Mouse (Mus musculus) hindbrain, embryonic 15.5 days (tissue): ENCODE measurements at regions not wholly inside any gene's neighbourhood (a gene's known extent, or its start where the extent isn't known, plus 50 kb on each side); places are given as distances from the start of the nearest gene placed in this dataset.

Source experiments
- ATAC-seq: fragments of 200-750 bp; cut with Nextera tagmentation; 2 replicates; pipeline ENCODE4 v1.8.0; 2017; ENCODE audit warnings: low read depth, moderate number of reproducible peaks, moderate TSS enrichment; ENCODE audit not compliant: low FRiP score
- H3K27ac ChIP-seq: fragments of 300-500 bp; sonication (generic); replicated peaks from 2 replicates; pipeline ENCODE4 v1.5.1; 2015; ENCODE audit warnings: mild to moderate bottlenecking, inconsistent platforms
- H3K27me3 ChIP-seq: fragments of 300-500 bp; sonication (generic); 2 replicates; pipeline ENCODE4 v1.6.1; 2015; ENCODE audit warnings: control low read depth, inconsistent platforms
- H3K36me3 ChIP-seq: fragments of 300-500 bp; sonication (generic); 2 replicates; pipeline ENCODE4 v1.6.1; 2015; ENCODE audit warnings: control low read depth, inconsistent platforms
- H3K4me1 ChIP-seq: fragments of 300-500 bp; sonication (generic); replicated peaks from 2 replicates; pipeline ENCODE4 v1.6.1; 2015; ENCODE audit warnings: control low read depth, inconsistent platforms
- H3K4me2 ChIP-seq: fragments of 300-500 bp; sonication (generic); 2 replicates; pipeline ENCODE4 v1.6.1; 2015; ENCODE audit warnings: moderate library complexity, mild to moderate bottlenecking, inconsistent platforms
- H3K4me3 ChIP-seq: fragments of 300-500 bp; sonication (generic); 2 replicates; pipeline ENCODE4 v1.5.1; 2015; ENCODE audit warnings: mild to moderate bottlenecking, inconsistent platforms
- H3K9ac ChIP-seq: fragments of 300-500 bp; sonication (generic); 2 replicates; pipeline ENCODE4 v1.6.1; 2015; ENCODE audit warnings: inconsistent platforms
- H3K9me3 ChIP-seq: fragments of 300-500 bp; sonication (generic); 2 replicates; pipeline ENCODE4 v1.6.1; 2016; ENCODE audit warnings: control low read depth, inconsistent platforms
- WGBS: fragments of 180-500 bp; shearing (Covaris S2); methylation state at CpG from one replicate; pipeline ENCODE4 v1.1.7; 2015; 5-methylcytosine and 5-hydroxymethylcytosine counted together

DNA sequence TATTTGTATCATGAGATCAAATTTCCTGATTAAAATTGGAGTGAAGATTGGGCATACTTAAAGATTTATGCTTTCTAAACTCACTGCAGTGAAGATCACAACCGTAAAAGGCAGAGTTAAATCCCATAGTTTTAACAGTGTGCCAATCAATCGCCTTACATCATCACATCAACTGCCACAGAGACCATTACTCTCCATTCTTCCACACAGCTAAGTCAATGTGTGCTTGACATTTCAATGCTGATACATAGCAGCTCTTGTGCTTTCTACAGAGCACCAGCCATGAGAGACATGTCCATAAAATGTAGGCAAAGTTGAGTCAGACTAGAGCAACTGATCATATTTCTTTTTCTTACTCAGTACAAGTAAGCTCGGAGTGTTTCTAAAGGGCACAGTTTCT, 530.9 kb upstream of the Gje1 start:
- Histone ChIP-seq H3K9me3 (no peaks in the 10 kb centered on the region), H3K4me3 (no peak overlapping the region), H3K27me3 (no peaks in the 10 kb centered on the region), H3K27ac (no peak overlapping the region), H3K36me3 (no peaks in the 10 kb centered on the region), H3K9ac (no peak overlapping the region), H3K4me2 (no peak overlapping the region), H3K4me1 (no peaks in the 10 kb centered on the region)
- no peak for ATAC-seq
- WGBS, result 89% methylated on average over 3 of the region's 3 CpGs

DNA sequence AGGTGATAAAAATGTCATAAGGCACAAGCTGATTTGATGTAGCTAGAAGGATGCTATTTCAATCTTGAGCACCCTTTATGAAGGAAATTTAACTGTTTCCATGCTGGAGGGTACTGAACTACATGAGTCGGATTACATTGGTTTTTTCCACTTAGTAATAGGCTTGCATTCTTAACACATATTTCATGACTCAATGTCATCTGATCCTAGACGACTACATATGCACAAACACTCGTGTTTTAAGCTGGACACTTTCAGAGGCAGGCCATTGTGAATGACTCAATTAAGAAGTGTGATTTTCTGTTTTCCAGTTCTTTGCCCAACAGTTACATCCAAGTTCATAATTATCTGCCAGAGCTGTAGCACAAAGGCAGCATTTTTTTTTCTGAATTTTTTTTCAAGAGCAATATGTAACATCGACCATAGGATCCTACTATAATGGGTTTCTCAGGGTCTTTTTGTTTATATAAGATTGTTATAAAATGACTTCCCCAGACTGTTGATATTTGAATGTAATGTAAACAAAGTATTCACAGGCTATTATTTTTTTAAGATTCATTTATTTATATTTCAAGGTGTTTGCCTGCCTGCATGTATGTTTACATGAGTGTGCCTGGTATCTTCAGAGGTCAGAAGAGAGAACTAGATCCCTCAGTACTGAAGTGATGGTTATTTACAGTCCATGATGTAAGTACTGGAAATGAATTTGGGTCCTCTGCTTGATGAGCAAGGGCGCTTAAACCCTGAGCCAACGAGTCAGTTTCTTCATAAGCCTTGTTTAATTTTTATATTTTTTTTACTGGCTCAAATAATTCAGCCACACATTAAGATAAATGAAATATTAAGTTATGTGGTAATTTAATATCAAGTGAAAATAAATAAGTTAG, 526.6 kb upstream of the Gje1 start:
- Histone ChIP-seq H3K36me3 (no peaks in the 10 kb centered on the region), H3K9ac (no peak overlapping the region), H3K4me1 (no peaks in the 10 kb centered on the region), H3K9me3 (no peaks in the 10 kb centered on the region), H3K27ac (no peak overlapping the region), H3K4me3 (no peak overlapping the region), H3K27me3 (no peaks in the 10 kb centered on the region), H3K4me2 (no peak overlapping the region)
- no peak for ATAC-seq
- WGBS, result 78% methylated on average over 6 of the region's 6 CpGs

GRCm38 (mm10) chr10:15243460-15243859, 525.4 kb upstream of the Gje1 start:
- H3K27me3 ChIP-seq, result no peaks in the 10 kb centered on the region
- H3K4me3 ChIP-seq, result no peak overlapping the region
- ATAC-seq, result no peak
- H3K4me2 ChIP-seq, result no peak overlapping the region
- no peak overlapping the region for H3K9ac ChIP-seq
- no peaks in the 10 kb centered on the region for H3K9me3 ChIP-seq
- H3K4me1 ChIP-seq, result no peaks in the 10 kb centered on the region
- H3K27ac ChIP-seq, result no peak overlapping the region
- WGBS, result 84% methylated on average over 2 of the region's 2 CpGs
- no peaks in the 10 kb centered on the region for H3K36me3 ChIP-seq

- no peak for ATAC-seq
- 89% methylated on average over 3 of the region's 3 CpGs for WGBS
- H3K27ac ChIP-seq, result no peak overlapping the region
Observed at GRCm38 (mm10) chr10:15218883-15219282, 500.9 kb upstream of the Gje1 start.

DNA sequence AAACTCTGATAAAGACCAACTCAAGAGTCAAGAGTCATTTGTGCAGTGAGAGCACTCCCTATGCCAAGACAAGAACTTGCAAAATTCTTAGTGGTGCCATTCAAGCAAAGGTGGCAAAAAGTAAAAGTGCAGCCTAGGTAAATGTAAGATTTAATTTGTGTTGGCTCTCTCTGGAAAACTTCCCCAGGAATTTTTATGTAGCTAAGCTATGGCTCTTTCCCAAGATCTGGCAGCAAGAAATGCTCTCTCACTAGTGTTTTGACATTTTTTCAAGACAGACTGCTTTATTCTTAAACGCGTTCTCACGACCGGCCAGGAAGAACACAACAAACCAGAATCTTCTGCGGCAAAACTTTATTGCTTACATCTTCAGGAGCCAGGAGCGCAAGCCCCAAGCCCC, 461.6 kb upstream of the Gje1 start:
- no peak overlapping the region for H3K4me3 ChIP-seq
- 98% methylated on average over 6 of the region's 6 CpGs for WGBS

More at GRCm38 (mm10) chr10:15218883-15219282, 500.9 kb upstream of the Gje1 start:
- Histone ChIP-seq H3K4me3 (no peak overlapping the region), H3K4me2 (no peak overlapping the region), H3K9ac (no peak overlapping the region), H3K4me1 (no peaks in the 10 kb centered on the region), H3K9me3 (no peaks in the 10 kb centered on the region), H3K36me3 (no peaks in the 10 kb centered on the region), H3K27me3 (no peaks in the 10 kb centered on the region)

DNA sequence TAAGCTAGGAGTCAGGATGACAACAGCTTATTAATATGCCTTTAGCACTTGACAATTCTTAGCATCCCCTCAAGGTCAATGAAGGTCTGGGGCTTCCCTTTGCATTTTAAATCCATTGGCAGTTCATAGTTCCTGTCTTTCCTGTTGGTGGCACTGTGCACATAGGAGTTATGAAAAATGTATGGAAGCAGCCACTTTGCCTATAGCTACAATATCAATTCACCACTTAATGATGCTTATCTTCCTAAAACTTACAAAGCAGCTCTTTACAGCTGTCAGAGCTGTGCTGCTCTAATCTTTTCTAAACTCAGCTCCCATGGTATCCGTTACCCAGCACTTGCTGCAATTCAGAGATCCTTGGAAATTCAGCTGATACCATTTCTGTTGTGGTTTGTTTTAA, 456.4 kb upstream of the Gje1 start:
- Histone ChIP-seq H3K4me2 (no peak overlapping the region), H3K4me3 (no peak overlapping the region), H3K27me3 (no peaks in the 10 kb centered on the region), H3K36me3 (no peaks in the 10 kb centered on the region), H3K4me1 (0 out of 2 replicates have a peak, but pooled peaks cover 3% of the 10 kb centered on the region), H3K27ac (no peak overlapping the region), H3K9ac (no peak overlapping the region), H3K9me3 (no peaks in the 10 kb centered on the region)
- no peak for ATAC-seq
- WGBS, result 53% methylated on average over 1 of the region's 1 CpGs

More for the DNA sequence above, 461.6 kb upstream of the Gje1 start:
- no peaks in the 10 kb centered on the region for H3K36me3 ChIP-seq
- H3K4me2 ChIP-seq, result no peak overlapping the region
- ATAC-seq, result no peak
- no peaks in the 10 kb centered on the region for H3K4me1 ChIP-seq
- no peaks in the 10 kb centered on the region for H3K9me3 ChIP-seq
- H3K27ac ChIP-seq, result no peak overlapping the region
- no peak overlapping the region for H3K9ac ChIP-seq
- no peaks in the 10 kb centered on the region for H3K27me3 ChIP-seq

DNA sequence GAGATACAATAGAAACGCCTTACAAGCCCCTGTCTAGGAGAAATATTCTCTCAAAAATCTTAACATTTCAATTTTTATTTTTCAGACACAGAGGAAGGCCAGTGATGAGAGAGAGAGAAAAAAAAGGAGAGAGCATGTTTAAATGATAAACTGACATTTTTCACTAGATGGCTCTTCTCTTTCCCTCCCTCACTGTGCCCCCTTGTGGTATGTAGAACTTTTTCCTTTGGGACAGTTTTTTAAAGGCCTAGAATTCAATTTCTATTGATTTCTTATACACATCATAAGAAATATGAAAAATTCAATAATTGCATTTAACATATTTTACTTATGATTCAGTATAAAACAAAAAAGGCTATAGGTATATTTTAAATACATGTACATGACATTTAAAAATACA, 454.5 kb upstream of the Gje1 start:
- H3K9ac ChIP-seq, result no peak overlapping the region
- 65% methylated on average over 1 of the region's 1 CpGs for WGBS
- no peak overlapping the region for H3K4me3 ChIP-seq
- no peak for ATAC-seq
- H3K27ac ChIP-seq, result no peak overlapping the region
- no peaks in the 10 kb centered on the region for H3K27me3 ChIP-seq
- H3K4me1 ChIP-seq, result 0 out of 2 replicates have a peak, but pooled peaks cover 3% of the 10 kb centered on the region
- no peaks in the 10 kb centered on the region for H3K9me3 ChIP-seq
- no peak overlapping the region for H3K4me2 ChIP-seq
- H3K36me3 ChIP-seq, result no peaks in the 10 kb centered on the region

DNA sequence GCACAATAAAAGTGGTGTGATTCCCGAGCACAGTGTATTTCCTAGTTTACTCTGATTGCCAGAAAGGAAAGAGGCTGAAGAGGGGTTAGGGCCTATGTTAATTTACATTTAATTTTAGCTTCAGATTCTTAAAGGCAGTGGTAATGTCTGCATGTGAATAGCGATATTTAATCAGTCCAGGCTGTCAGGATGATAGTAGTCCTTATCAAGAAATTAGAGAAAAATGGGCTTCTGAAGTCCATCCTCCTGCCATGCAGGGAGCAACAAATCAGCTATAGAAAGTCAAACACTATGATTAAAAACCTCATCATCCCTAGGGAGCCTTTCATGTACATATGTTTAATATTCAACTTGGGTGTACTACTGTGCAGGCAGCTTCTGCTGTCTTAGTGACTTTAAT, 422.7 kb upstream of the Gje1 start:
- Histone ChIP-seq H3K4me3 (no peak overlapping the region), H3K27ac (no peak overlapping the region), H3K27me3 (no peaks in the 10 kb centered on the region), H3K9me3 (no peaks in the 10 kb centered on the region), H3K4me1 (no peaks in the 10 kb centered on the region), H3K4me2 (no peak overlapping the region), H3K36me3 (no peaks in the 10 kb centered on the region), H3K9ac (no peak overlapping the region)
- ATAC-seq, result no peak
- whole genome bisulfite sequencing, result 74% methylated on average over 2 of the region's 2 CpGs
